Mouse (Mus musculus): ENCODE results near the gene Fam163a. TPM values are rescaled to one million over a fixed set of nuclear protein-coding genes. Genes with fewer than 3 reads are reported as not detected.

Fam163a gene
- total and polyA plus RNA-seq, 2 experiments from 2014 or later, result 4.8 to 5.6 TPM

- DNase-seq (ENCODE audit: low spot score) (peak; percentile 71), ATAC-seq (ENCODE audit: low FRiP score) (no peak)
- TF ChIP-seq CTCF (IDR thresholded peaks at IDR 0.05), result no peak
- Histone ChIP-seq H3K4me2 (ENCODE audit: low read depth, low read length, poor library complexity, severe bottlenecking) (no peak overlapping the region), H3K4me1 (ENCODE audit: insufficient read depth, low read length) (no peaks in the 10 kb centered on the region), H3K9ac (replicated peaks; ENCODE audit: low read length, poor library complexity, severe bottlenecking) (no peak overlapping the region), H3K9me3 (ENCODE audit: low read length) (no peaks in the 10 kb centered on the region), H3K27me3 (ENCODE audit: insufficient read depth, low read length) (no peaks in the 10 kb centered on the region), H3K36me3 (ENCODE audit: insufficient read depth, low read length) (peaks cover 10% of the 10 kb centered on the region), H3K27ac (ENCODE audit: low read depth, low read length) (no peak overlapping the region), H3K4me3 (ENCODE audit: low read depth, low read length) (no peak overlapping the region)
- WGBS, result 78% methylated on average over 3 of the region's 3 CpGs
Observed at GRCm38 (mm10) chr1:156046688-156047087, 158.1 kb downstream of the Fam163a start.

GRCm38 (mm10) chr1:156044211-156044611 lies 160.6 kb downstream of the Fam163a start:
- Histone ChIP-seq H3K9me3 (ENCODE audit: low read length) (no peaks in the 10 kb centered on the region), H3K27me3 (ENCODE audit: insufficient read depth, low read length) (no peaks in the 10 kb centered on the region), H3K9ac (replicated peaks; ENCODE audit: low read length, poor library complexity, severe bottlenecking) (no peak overlapping the region), H3K4me1 (ENCODE audit: insufficient read depth, low read length) (no peaks in the 10 kb centered on the region), H3K36me3 (ENCODE audit: insufficient read depth, low read length) (peaks cover 3% of the 10 kb centered on the region; the same call in 1 of the 2 replicates), H3K4me3 (ENCODE audit: low read depth, low read length) (no peak overlapping the region), H3K4me2 (ENCODE audit: low read depth, low read length, poor library complexity, severe bottlenecking) (no peak overlapping the region), H3K27ac (ENCODE audit: low read depth, low read length) (no peak overlapping the region)
- ATAC-seq (ENCODE audit: low FRiP score), result no peak
- no peak for TF ChIP-seq CTCF (IDR thresholded peaks at IDR 0.05)
- DNase-seq (ENCODE audit: low spot score), result no peak
- WGBS, result 91% methylated on average over 5 of the region's 5 CpGs

- Histone ChIP-seq H3K4me2 (ENCODE audit: low read depth, low read length, poor library complexity, severe bottlenecking) (no peak overlapping the region), H3K9me3 (ENCODE audit: low read length) (no peaks in the 10 kb centered on the region), H3K27ac (ENCODE audit: low read depth, low read length) (no peak overlapping the region), H3K27me3 (ENCODE audit: insufficient read depth, low read length) (no peaks in the 10 kb centered on the region), H3K4me3 (ENCODE audit: low read depth, low read length) (no peak overlapping the region), H3K9ac (replicated peaks; ENCODE audit: low read length, poor library complexity, severe bottlenecking) (no peak overlapping the region), H3K36me3 (ENCODE audit: insufficient read depth, low read length) (0 out of 2 replicates have a peak, but pooled peaks cover 3% of the 10 kb centered on the region), H3K4me1 (ENCODE audit: insufficient read depth, low read length) (no peaks in the 10 kb centered on the region)
- TF ChIP-seq CTCF (IDR thresholded peaks at IDR 0.05), result peak; percentile 87
- WGBS, result 13% methylated on average over 4 of the region's 4 CpGs
- ATAC-seq (ENCODE audit: low FRiP score) (no peak), DNase-seq (ENCODE audit: low spot score) (peak; percentile 81)
Observed at GRCm38 (mm10) chr1:156043027-156043426, 161.8 kb downstream of the Fam163a start.

- no peak for TF ChIP-seq CTCF (IDR thresholded peaks at IDR 0.05)
- H3K9ac ChIP-seq (replicated peaks; ENCODE audit: low read length, poor library complexity, severe bottlenecking), result no peak overlapping the region
- no peak for ATAC-seq (ENCODE audit: low FRiP score)
Observed at GRCm38 (mm10) chr1:156042481-156042880, 162.3 kb downstream of the Fam163a start.

GRCm38 (mm10) chr1:156041451-156042241 lies 163.2 kb downstream of the Fam163a start:
- TF ChIP-seq CTCF (IDR thresholded peaks at IDR 0.05), result no peak
- DNase-seq (ENCODE audit: low spot score) (no peak), ATAC-seq (ENCODE audit: low FRiP score) (no peak)
- no peaks in the 10 kb centered on the region for H3K9me3 ChIP-seq (ENCODE audit: low read length)
- peak overlapping the region; percentile 57 for H3K4me2 ChIP-seq (ENCODE audit: low read depth, low read length, poor library complexity, severe bottlenecking)
- H3K27me3 ChIP-seq (ENCODE audit: insufficient read depth, low read length), result no peaks in the 10 kb centered on the region
- peak overlapping the region; percentile 22; the same call in 1 of the 2 replicates for H3K4me3 ChIP-seq (ENCODE audit: low read depth, low read length)
- H3K9ac ChIP-seq (replicated peaks; ENCODE audit: low read length, poor library complexity, severe bottlenecking), result no peak overlapping the region
- 53% methylated on average over 7 of the region's 7 CpGs for WGBS
- no peaks in the 10 kb centered on the region for H3K4me1 ChIP-seq (ENCODE audit: insufficient read depth, low read length)
- no peak overlapping the region for H3K27ac ChIP-seq (ENCODE audit: low read depth, low read length)
- 0 out of 2 replicates have a peak, but pooled peaks cover 3% of the 10 kb centered on the region for H3K36me3 ChIP-seq (ENCODE audit: insufficient read depth, low read length)

More at GRCm38 (mm10) chr1:156042481-156042880, 162.3 kb downstream of the Fam163a start:
- Histone ChIP-seq H3K27me3 (ENCODE audit: insufficient read depth, low read length) (no peaks in the 10 kb centered on the region), H3K4me2 (ENCODE audit: low read depth, low read length, poor library complexity, severe bottlenecking) (no peak overlapping the region), H3K36me3 (ENCODE audit: insufficient read depth, low read length) (0 out of 2 replicates have a peak, but pooled peaks cover 3% of the 10 kb centered on the region), H3K27ac (ENCODE audit: low read depth, low read length) (no peak overlapping the region), H3K4me3 (ENCODE audit: low read depth, low read length) (no peak overlapping the region), H3K4me1 (ENCODE audit: insufficient read depth, low read length) (no peaks in the 10 kb centered on the region), H3K9me3 (ENCODE audit: low read length) (no peaks in the 10 kb centered on the region)
- 90% methylated on average over 5 of the region's 5 CpGs for WGBS
- DNase-seq (ENCODE audit: low spot score), result no peak

- WGBS, result 2% methylated on average over 22 of the region's 22 CpGs
- Histone ChIP-seq H3K9ac (replicated peaks; ENCODE audit: low read length, poor library complexity, severe bottlenecking) (peak overlapping the region; percentile 56; the same call in 1 of the 2 replicates), H3K9me3 (ENCODE audit: low read length) (no peaks in the 10 kb centered on the region), H3K4me1 (ENCODE audit: insufficient read depth, low read length) (no peaks in the 10 kb centered on the region), H3K27ac (ENCODE audit: low read depth, low read length) (no peak overlapping the region), H3K27me3 (ENCODE audit: insufficient read depth, low read length) (no peaks in the 10 kb centered on the region), H3K4me2 (ENCODE audit: low read depth, low read length, poor library complexity, severe bottlenecking) (peak overlapping the region; percentile 57), H3K36me3 (ENCODE audit: insufficient read depth, low read length) (0 out of 2 replicates have a peak, but pooled peaks cover 3% of the 10 kb centered on the region), H3K4me3 (ENCODE audit: low read depth, low read length) (peak overlapping the region; percentile 57)
- peak; percentile 95 for DNase-seq (ENCODE audit: low spot score)
- ATAC-seq (ENCODE audit: low FRiP score), result peak; percentile 73
- no peak; the same call in 1 of the 2 replicates for TF ChIP-seq CTCF (IDR thresholded peaks at IDR 0.05)
Observed at GRCm38 (mm10) chr1:156040731-156041401, 164.0 kb downstream of the Fam163a start.
